Mouse (Mus musculus): ENCODE measurements around the gene Wwtr1.

The Wwtr1 gene

DNA sequence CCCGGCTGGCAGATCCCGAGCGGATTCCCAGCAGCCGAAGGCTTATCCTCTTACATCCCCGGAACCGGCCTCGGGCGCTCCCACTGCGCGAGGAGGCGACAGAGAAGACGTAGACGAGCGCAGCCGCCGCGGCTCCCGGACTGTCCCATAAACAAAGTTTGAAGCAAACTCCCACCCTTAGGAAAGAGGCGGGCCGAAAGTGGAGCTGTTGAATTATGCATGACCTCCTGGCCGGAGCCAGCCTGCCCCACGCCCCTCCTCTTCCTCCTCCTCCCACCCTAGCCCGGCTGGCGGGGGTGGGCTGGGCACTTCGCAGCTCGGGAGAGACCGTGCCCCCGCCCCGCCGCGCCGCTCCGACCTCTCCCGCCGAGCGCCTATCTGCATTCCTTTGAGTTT is at the start of gene Wwtr1:
Gene Wwtr1, minus strand, starts transcription at position 251 of the 396 bp plus-strand sequence.
- DNase-seq (ENCODE audit: low spot score) = peak; percentile 94

DNA sequence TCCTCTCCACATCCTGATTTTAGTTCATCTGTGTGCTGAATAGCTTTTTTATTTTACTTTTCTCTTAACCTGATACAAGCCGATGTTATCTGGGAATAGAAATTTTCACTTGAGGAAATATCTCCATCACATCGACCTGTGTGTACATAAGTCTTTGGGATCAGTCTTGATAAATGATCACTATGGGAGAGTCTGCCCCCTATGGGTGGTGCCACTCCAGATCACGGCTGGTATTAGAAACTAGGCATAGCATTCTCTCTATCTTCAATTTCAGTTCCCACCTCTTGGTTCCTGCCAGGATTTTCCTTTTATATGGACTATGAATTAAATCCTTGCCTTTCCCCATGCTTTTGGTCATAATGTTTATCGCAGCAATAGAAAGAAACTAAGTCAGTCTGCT is 44.0 kb upstream of the Wwtr1 start:
- DNase-seq (ENCODE audit: low spot score) = peak; percentile 40

DNA sequence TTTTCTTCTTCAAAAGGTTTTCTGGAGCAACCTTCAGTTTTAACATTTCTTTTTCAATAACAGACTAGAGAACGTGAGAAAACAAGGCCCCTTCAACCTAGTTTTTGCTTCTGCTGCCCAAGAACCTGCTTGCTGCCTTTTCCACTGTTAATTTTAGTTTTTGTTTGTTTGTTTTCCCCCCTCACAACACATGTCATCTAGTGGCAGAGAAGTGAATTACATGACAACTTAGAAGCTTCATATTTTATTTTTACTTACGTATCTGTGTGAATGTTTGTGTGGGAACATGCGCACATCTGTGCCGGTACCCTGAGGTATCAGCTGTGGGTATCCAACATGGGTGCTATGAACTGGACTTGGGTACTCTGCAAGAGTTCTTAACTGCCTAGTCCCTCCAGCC is 39.9 kb upstream of the Wwtr1 start:
- peak; percentile 44 for DNase-seq (ENCODE audit: low spot score)

DNA sequence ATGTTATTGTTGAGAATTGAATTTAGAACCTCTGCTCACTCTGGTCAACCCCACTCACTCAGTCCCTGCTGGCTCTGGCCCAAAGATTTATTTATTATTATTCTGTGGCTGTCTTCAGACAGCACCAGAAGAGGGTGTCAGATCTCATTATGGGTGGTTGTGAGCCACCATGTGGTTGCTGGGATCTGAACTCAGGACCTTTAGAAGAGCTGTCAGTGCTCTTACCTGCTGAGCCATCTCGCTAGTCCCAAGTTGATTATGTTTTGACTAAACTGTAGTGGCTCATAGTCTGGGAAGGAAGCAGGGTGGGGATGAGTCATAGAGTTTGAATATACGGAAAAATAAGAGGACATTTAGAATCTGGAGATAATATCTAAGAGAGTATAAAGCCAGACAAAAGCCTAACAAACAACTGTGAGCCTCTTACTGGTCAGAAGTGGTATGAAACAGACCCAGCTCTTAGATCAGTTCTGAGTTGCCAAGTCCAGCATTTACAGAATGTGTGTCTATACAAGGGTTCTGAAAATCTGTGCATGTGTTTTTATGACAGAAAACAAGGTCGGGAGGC is 36.8 kb upstream of the Wwtr1 start:
- DNase-seq (ENCODE audit: low spot score) = no peak

DNA sequence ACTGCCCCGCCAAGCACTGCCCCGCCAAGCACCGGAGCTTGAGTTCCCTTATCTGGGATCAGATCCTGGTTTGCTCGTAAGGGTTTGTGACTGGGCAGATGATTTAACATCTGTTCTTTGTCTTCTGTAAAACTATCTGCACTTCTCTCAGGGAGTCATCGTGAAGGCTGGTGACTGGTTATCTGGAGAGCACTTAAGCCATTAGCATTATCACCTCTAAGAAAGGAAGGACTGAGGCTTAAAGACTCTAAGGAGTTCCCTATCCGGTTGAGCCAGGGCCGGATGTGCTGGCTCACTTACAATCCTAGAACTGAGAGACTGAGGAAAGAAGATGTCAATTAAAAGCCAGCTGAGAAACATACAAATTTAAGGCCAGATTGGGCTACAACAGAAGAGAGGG is 36.1 kb upstream of the Wwtr1 start:
- no peak for DNase-seq (ENCODE audit: low spot score)

DNA sequence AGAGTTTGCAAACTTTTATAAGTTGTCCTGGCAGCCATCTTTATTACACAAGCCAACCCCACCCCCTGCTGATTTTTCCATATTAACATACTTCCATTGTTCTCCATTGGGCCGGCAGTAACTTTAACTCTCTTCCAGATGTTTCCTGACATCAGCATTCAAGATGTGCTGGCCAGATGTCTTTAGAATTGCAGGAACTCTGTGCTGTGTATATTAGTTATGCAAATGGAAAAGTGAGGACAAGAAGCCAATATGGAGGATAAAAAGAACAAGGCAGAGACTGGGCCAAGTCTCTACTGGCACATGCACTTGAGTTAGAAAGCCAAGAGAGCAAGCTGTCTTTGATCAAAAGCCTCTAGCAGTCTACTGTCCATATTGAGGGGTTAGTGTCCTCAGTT is 28.9 kb upstream of the Wwtr1 start:
- DNase-seq (ENCODE audit: low spot score) = peak; percentile 56

DNA sequence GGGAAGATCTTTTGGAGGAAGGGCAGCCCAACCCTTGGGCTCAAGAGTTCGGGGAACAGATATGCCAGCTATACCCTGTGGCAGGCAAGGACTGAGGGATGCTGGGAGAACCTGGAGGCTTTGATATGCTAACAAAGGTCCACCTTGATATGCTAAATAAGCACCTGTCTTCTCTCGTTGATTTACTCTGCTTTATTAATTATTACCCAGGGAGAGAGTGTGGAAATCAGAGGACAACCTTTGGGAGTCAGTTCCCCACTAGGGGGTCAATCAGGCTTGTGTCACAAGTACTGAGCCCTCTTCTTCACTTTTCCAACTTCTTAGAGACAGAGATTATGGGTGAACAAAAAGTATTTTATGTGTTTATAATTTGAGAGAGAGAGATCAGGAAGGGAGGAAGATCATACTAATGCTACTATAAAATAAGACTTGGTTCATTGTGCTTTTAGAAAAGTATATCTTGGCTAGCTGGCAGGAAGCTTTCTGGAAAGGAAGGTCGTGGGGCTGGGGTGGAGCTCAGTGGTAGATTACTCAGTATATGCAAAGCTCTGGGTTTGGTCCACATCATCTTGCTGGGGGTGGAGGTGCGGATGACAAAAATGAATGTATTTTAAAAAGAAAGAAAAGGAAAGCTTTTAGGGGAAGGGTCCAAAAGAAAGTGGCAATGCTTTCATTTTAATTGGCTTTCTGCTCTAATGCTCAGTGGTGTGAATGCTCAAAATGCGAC is 28.3 kb upstream of the Wwtr1 start:
- no peak for DNase-seq (ENCODE audit: low spot score)

DNA sequence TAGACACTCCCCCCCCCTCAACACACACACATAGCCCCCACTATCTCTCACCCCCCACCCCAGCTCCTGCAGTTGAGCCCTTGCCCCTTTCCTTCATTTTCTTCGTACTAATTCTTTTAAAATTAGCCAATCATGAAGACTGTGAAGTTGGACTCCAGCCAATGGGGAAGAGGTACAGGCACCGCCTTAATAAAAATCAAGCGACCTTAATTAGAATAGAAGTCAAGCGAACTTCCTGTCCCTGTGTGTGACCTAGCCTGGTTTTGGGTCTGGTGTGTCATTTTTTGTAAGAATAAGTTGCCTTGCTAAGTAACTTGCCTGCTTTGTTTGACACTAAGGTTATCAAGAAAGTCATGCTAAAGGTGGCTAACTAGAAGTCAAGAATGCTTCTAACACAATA is 26.9 kb upstream of the Wwtr1 start:
- no peak for DNase-seq (ENCODE audit: low spot score)

DNA sequence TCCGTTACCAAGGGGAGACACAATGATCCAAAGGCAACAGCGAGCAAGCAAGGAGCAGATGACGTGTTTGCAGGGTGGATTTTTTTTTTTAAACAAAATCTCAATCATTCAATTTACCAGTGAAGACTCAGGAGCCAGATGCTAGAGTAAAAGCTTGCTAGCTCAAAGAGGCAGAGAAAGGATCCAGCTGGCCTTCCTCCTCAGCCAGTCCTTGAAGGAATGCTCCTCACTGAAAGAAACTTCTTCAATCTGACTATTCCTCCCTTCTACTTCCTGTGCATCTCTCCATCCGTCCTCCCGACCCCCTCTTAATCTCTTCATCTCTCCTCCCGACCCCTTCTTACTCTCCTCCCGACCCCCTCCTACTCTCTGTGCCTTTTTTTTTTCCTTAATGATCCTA is 20.9 kb upstream of the Wwtr1 start:
- no peak for DNase-seq (ENCODE audit: low spot score)

DNA sequence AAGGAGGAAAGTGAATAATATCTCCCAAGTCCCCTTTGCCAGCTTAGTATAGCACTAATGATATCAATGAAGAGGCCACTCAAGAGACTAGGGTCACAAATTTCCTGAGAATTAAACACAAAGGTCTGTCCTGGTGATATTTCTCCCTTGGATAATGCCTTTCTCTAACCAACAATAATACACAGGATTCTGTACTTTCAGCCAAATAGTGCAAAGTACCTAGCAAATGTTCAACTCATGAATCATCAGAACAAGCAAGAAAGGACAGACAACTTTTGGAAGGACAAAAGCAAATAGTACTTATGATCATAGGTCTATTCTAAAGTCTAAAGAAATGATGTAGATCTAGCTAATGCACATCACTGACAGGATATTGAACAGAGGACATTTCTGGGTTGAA is 19.8 kb upstream of the Wwtr1 start:
- no peak for DNase-seq (ENCODE audit: low spot score)

DNA sequence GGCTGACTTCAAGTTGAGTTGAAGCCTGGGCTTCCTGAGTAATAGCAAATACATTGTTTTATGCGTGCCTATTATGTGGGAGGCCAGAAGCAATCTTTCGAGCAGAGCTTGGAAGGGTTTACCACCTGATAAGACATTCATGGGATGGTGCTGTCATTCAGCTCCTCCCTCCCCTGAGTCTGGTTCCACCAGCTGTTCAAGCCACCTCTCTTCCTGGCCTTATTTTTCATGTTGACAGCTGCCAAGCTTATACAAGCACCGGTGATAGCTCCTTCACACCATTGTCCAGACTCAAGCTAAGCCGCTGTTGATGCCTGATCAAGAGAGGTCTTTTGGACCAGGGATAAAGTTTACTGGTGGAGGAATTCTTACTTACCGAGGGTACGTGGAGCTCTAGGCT is 10.3 kb upstream of the Wwtr1 start:
- DNase-seq (ENCODE audit: low spot score) = no peak

DNA sequence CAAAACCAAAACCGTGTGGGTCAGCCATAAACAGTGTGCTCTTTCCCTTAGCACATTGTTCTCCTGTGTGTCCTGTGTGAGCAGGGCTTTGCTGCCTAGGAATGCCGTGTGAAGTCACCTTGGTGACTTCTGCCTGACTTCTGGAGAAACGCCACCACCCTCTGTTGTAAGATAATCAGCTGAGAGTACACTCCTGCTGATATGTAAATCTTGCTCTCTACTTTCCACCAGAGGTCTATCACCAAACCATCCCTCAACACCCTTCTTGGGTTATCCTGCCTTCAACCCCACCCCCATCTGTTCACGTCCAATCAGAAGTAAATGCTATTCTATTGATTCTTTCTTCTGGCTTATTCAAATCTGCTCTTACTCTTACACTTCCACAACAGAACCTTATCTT is 7.8 kb upstream of the Wwtr1 start:
- no peak for DNase-seq (ENCODE audit: low spot score)

DNA sequence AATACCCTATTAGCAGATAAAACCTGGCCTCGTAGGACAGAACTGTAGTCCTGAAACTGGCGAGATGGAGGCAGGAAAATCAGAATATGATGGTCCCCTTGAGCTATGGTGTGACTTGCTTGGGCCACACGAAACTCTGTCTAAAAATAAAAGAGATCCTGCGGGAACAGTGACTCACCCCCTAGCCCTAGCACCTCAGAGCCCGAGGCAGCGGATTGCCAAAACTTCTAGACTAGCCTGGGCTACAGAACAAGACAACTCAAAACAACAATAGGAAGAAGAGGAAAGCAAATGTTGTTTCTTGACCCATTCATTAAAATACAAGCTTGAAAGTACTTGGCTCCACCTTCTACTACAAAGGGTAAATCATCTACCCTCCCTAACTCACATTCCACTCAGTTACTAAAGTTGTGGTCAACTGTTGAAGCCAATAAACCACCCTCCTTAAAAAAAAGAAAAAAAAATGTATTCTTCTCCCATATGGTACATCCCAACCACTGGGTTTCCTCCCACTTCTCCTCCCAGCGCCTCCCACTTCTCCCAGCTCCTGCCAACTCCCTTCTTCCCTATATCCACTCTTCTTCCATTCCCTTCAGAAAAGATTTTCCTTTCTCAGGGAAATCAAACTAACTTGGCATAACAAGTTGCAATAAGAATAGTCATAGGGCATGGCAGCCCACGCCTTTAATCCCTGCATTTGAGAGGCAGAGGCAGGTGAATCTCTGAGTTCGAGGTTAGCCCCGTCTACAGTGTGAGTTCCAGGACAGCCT is 4.9 kb upstream of the Wwtr1 start:
- no peak for DNase-seq (ENCODE audit: low spot score)

DNA sequence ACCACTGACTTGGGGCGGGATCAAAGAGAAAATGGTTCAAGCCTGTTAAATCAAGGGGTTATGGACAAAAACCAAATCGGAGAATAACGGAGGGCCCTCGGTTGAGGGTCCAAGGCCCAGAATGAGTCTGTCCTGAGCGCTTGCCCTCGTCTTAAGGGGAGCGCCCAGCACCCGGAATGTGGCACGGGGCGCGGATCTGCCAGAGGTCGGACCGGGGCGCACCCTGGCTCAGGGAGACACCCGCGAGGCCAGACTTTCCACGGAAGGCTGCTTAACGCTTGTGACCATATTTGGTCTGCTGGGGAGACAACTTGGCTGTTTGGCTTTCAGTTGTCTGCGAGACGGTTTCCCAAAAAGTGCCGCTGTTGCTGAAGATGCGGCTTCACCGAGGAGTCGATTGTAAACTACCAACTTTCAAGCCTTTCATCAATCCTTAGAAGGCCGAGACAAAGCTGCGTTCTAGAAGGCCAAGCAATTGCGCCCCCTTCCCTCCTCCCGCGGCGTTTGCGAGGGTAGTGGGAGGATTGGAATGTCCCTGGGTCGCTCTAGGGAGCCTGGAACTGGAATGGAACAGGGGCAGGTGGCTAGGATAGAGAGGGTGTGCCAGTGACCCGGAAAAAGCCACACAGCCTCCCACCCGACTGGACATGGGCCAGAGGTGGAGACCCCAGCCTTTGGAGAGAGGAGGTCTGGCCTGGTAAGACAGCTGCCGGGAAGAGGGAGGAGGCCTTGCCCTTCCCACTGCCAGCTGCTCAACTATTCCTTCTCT is 530 bp upstream of the Wwtr1 start:
- DNase-seq (ENCODE audit: low spot score) = peak; percentile 81

DNA sequence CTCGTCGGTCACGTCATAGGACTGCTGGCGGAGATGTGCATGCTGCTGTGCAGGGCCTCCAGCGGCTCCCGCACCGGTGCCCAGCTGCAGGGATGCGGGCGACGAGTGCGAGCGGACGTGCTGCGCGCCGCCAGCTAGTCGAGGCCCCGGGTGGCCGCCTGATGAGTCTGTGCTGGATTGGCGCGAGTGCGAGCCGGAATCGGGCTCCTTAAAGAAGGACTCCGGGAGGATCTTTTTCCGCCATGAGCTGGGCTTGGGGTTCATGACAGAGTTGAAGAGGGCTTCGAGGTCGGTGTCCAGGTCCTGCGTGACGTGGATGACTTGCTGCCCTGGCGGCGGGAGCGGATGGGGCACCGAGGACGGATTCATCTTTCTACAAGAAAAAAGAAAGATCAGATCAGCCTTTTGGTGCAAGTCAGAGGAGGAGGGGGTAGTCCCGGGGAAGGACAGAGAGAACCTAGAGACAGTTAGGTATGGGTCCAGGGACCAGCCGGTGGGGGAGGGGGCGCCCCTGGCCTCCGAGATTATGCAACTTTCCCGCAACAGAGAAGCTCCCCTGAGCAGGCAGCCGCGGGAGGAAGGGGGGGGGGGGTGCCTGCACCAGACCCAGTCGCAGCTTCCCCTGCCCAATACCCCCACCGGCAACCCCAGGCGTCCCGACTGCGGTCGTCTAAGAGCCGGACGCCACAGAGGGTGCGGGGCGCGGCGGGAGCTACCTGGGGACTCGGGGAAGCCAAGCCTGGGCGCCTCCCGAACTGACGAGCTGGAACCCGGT is 638 bp downstream of the Wwtr1 start:
- peak; percentile 59 for DNase-seq (ENCODE audit: low spot score)

DNA sequence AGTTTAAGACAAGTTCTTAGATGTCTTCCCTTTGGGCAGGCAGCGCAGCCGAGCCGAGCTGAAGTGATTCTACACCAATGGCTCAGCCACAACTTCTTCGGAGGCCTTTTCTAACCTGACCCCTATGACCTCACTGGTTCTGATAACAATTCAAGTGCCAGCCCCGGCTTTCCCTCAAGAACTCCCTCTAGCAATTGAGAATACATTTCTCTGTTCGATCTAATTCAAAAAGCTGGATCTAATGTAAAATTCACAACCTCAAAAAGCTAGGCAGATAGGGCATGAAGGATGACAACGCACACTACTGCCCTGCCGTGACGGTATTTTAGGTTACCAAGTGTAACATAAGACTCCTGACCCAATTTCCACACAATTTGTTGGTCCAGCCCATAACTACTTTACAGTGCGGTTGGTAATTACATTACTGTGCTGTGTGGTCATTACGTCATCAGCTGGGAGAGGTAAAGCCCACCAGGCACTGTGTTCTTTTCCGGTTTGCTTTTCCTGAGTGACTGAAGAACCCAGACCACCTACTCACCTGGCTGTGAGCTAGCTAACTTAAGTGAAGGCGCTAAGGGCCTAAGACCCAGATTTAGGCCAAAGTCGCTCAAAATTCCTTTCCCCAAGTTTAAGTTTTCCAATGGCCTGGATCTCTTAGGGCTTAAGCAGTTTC is 1.7 kb downstream of the Wwtr1 start:
- peak; percentile 53 for DNase-seq (ENCODE audit: low spot score)

DNA sequence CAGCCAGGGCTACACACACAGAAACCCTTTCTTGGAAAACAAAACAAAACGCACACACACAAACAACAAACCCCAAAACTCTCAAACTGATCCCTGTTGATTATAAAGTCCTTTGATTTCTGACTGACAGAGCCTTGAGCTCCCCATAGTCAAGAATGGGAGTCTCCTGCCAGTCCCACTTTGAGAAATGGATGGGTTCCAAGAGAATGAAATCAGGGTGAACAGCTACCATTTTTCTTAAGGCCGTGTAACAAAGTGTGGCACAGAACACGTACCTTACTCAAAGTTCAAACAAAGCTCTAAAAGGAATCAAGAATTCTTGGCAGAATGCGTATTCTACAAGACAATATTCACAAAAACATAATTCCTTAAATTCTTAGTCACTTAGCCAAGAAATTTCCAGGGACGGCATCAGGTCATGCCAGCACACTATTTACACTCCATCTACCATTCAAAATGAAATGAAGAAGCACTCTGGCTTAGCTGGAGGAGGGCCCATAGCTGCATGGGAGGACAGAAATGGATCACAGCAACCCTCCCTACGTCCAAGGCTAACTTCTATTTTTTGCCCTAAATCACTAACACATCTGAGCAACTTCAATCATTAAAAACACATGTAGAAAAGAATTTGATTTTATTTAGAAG is 3.3 kb downstream of the Wwtr1 start:
- DNase-seq (ENCODE audit: low spot score) = peak; percentile 78

DNA sequence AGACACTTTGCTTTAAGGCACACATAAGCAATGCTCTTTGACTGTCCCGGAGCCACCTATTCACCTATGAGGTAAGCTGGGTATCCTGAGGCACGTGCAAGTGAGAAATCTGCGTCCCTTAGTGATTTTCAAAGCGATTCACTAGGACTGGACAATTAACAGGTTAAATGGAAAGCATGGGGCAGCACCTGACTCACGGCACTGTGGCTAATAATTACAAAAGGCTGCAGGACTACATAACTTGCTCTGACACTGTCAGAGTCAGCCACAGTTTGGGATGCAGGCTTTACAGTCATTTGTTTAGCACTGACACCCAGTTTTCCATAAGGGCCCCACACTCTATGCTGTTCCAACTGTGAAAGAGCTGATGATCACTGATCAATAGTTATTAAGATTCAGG is 9.1 kb downstream of the Wwtr1 start:
- DNase-seq (ENCODE audit: low spot score) = no peak

DNA sequence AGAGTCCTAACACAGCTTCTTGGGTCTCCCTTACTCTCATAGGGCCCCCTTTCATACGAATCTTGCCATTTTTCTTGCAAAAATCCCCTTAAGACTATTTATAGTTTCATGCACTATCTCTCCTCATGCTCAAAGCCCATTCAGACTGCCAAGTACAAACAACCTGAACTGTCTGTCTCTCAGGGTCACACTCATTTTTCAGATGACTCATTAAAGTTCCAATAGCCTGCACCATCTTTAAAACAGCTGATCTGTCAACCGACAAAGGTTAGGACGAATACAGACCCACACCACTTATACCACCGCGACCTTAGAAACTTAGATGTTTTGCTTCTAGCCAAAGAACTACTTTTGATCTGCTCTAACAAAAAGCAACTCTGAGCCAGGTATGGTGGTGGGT is 12.1 kb downstream of the Wwtr1 start:
- DNase-seq (ENCODE audit: low spot score) = no peak

DNA sequence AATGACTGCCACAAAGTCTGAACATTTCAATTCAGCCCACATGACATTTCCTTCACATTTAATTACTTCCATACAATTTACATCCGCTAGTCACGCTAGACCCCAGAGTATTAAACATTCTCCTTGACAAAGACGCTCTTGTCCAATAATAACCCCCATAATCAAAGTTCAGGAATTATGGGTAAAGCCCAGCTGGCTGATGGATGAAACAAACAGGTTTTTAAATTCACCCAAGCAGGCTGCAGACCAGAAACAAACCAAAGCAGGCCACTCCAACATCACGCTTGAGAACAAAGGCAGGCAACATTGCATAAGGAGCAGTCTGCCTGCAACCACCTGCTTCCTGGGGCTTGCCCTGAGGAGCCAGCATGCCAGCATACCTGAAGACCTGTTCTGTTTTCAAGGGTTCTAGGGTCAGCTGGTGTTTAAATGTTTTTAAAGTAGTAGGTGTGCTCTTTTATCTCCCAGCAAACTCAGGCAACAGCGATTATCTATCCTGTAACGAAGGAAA is 12.7 kb downstream of the Wwtr1 start:
- no peak for DNase-seq (ENCODE audit: low spot score)

DNA sequence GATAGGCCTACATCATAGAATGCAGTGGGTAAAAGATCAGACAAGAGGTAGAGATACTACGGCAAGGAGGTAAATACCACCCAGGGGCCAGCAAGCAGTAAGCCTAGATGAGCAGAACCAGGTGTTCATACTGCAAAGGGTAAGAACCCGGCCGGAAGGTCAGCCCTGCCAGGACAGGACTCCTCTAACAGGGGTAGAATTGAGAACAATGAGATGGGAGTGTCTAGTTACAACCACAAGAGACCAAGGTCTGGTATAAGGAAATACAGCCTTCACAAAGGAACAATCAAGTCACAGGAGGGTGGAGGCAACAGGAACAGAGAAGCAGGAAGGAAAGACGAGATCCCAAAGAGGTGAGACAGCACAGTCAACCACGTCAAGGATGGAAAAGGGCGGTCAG is 16.9 kb downstream of the Wwtr1 start:
- no peak for DNase-seq (ENCODE audit: low spot score)

All from adipocyte (in vitro differentiated cells).